Mouse (Mus musculus) embryonic facial prominence, embryonic 15.5 days (tissue): ENCODE results near the gene Hmox2. TPM values are rescaled to one million over a fixed set of nuclear protein-coding genes. Genes with fewer than 3 reads are reported as not detected.
A peak's percentile ranks its signal among the peaks of the same experiment; 100 is the strongest.
"Not testable (repeated sequence)": the region's sequence is repeated elsewhere in the genome, so short reads cannot be mapped to it uniquely, and the experiment has no call there.

Experiments used
- ATAC-seq: fragments of 200-750 bp; cut with Nextera tagmentation; 2 replicates; pipeline ENCODE4 v1.8.0; 2017; ENCODE audit warnings: low read depth, moderate TSS enrichment; ENCODE audit not compliant: insufficient number of reproducible peaks, low FRiP score, low TSS enrichment
- H3K27ac ChIP-seq: fragments of 300-500 bp; sonication (generic); replicated peaks from 2 replicates; pipeline ENCODE4 v1.5.1; 2015; ENCODE audit warnings: mild to moderate bottlenecking, inconsistent platforms
- H3K27me3 ChIP-seq: fragments of 300-500 bp; sonication (generic); 2 replicates; pipeline ENCODE4 v1.6.1; 2015; ENCODE audit warnings: inconsistent platforms
- H3K36me3 ChIP-seq: fragments of 300-500 bp; sonication (generic); 2 replicates; pipeline ENCODE4 v1.6.1; 2015; ENCODE audit warnings: mild to moderate bottlenecking, inconsistent platforms
- H3K4me1 ChIP-seq: fragments of 300-500 bp; sonication (generic); 2 replicates; pipeline ENCODE4 v1.6.1; 2015; ENCODE audit warnings: inconsistent platforms
- H3K4me2 ChIP-seq: fragments of 300-500 bp; sonication (generic); replicated peaks from 2 replicates; pipeline ENCODE4 v1.6.1; 2015; ENCODE audit warnings: mild to moderate bottlenecking, inconsistent platforms
- H3K4me3 ChIP-seq: fragments of 300-500 bp; sonication (generic); replicated peaks from 2 replicates; pipeline ENCODE4 v1.5.1; 2015; ENCODE audit warnings: mild to moderate bottlenecking, inconsistent platforms
- H3K9ac ChIP-seq: fragments of 300-500 bp; sonication (generic); 2 replicates; pipeline ENCODE4 v1.6.1; 2015; ENCODE audit warnings: inconsistent platforms
- H3K9me3 ChIP-seq: fragments of 300-500 bp; sonication (generic); replicated peaks from 2 replicates; pipeline ENCODE4 v1.6.1; 2016; ENCODE audit warnings: inconsistent platforms
- WGBS: fragments of 180-500 bp; shearing (Covaris S2); methylation state at CpG from one replicate; pipeline ENCODE4 v1.1.7; 2015; 5-methylcytosine and 5-hydroxymethylcytosine counted together
- polyA plus RNA-seq: library from polyadenylated mRNA; unstranded; fragments of >200 nt; fragmentation: Nextera tagmentation; extraction: Ambion mirVana; gene quantifications from 2 replicates; pipeline ENCODE4 v1.2.1, GENCODE M21; 2015

The Hmox2 gene
- polyA plus RNA-seq = 100 and 101 TPM in 2 replicates

DNA sequence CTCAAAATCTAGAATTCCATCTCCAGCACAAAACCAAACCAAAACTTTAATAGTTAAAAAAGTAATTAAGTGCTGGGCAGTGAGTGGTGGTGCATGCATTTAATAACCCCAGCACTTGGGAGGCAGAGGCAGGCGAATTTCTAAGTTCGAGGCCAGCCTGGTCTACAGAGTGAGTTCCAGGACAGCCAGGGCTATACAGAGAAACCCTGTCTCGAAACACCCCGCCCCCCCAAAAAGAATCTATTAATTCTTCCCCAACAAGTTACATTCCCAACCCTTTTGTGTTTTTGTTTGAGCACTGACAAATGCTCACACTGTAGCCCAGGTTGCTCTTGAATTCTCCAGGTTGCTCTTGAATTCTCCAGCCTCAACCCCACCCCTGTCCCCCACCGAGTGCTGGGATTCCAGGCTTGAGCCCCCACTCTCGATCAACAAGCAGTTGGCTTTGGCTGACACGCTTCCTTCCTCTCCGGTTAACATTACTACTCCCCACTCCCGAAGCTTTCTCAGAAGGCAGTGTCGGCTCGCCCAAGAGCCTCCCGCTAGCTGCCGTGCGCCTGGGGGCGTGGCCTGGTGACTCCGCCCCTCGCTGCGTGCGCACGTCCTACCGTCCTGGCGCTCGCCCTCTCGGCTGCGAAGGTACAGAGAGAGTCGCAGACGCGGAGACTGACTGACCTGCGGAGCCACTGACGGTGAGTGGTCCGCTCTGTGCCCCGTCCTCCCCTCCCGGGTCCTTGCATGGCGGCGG, at the start of gene Hmox2:
Gene Hmox2 (plus strand): TSS at position 582 of the 748 bp plus-strand sequence.
- H3K27me3 ChIP-seq = no peaks in the 10 kb centered on the region
- ATAC-seq = peak; percentile 94
- H3K27ac ChIP-seq = peak within 1 kb of the TSS; percentile 86
- peak within 1 kb of the TSS; percentile 91 for H3K9ac ChIP-seq
- 5% methylated on average over 35 of the region's 35 CpGs for WGBS
- H3K36me3 ChIP-seq = no peaks in the 10 kb centered on the region
- 0 out of 2 replicates have a peak, but pooled peaks cover 11% of the 10 kb centered on the region for H3K4me1 ChIP-seq
- H3K9me3 ChIP-seq = no peaks in the 10 kb centered on the region
- peak within 1 kb of the TSS; percentile 77 for H3K4me2 ChIP-seq
- peak within 1 kb of the TSS; percentile 96 for H3K4me3 ChIP-seq

DNA sequence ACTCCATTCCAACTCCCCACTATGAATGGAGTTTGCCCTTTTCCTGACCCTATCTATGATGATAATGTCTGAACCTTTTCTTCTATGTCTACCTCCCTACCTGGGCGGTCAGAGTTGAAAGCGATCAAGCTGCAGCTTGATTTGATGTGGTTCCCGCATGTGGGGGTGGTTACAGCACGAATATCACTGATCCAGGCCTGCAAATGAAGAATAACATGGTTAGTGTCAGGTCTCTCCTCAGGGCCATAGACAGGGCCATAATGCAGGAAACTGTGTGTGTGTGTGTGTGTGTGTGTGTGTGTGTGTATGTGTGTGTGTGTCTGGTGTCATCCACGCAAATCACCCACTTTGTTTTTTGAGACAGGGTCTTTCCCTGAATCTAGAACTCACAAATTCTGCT, 49.3 kb upstream of the Hmox2 start:
- no peaks in the 10 kb centered on the region for H3K27me3 ChIP-seq
- H3K36me3 ChIP-seq = peaks cover 20% of the 10 kb centered on the region
- no peak overlapping the region for H3K4me3 ChIP-seq
- no peaks in the 10 kb centered on the region for H3K9me3 ChIP-seq
- H3K9ac ChIP-seq = no peak overlapping the region
- H3K4me1 ChIP-seq = peaks cover 16% of the 10 kb centered on the region
- ATAC-seq = no peak
- 93% methylated on average over 5 of the region's 5 CpGs for WGBS
- H3K4me2 ChIP-seq = no peak overlapping the region
- no peak overlapping the region for H3K27ac ChIP-seq

DNA sequence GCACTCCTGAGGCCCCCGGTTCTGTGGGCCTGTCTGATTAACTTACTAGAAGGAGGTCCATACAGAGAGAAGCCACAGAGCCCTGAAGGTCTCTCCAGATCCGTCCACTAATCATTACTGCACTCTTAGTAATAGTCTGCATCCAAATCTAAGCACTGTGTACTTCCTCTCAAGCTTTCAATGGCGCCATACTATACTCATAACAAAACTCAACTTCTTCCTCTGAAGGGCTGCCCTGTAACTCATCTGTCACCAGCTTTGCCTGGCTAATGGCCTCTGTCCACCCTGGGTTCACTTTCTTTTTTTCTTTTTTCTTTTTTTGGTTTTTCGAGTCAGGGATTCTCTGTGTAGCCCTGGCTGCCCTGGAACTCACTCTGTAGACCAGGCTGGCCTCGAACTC, 48.1 kb upstream of the Hmox2 start:
- no peaks in the 10 kb centered on the region for H3K9me3 ChIP-seq
- H3K4me1 ChIP-seq = peaks cover 21% of the 10 kb centered on the region
- H3K4me2 ChIP-seq = 0 out of 2 replicates have a peak overlapping the region, but pooled peaks have one; percentile 96
- WGBS = 82% methylated on average over 5 of the region's 5 CpGs
- H3K27ac ChIP-seq = no peak overlapping the region
- no peaks in the 10 kb centered on the region for H3K27me3 ChIP-seq
- H3K9ac ChIP-seq = no peak overlapping the region
- no peak for ATAC-seq
- H3K4me3 ChIP-seq = 0 out of 2 replicates have a peak overlapping the region, but pooled peaks have one; percentile 72
- peaks cover 20% of the 10 kb centered on the region for H3K36me3 ChIP-seq

DNA sequence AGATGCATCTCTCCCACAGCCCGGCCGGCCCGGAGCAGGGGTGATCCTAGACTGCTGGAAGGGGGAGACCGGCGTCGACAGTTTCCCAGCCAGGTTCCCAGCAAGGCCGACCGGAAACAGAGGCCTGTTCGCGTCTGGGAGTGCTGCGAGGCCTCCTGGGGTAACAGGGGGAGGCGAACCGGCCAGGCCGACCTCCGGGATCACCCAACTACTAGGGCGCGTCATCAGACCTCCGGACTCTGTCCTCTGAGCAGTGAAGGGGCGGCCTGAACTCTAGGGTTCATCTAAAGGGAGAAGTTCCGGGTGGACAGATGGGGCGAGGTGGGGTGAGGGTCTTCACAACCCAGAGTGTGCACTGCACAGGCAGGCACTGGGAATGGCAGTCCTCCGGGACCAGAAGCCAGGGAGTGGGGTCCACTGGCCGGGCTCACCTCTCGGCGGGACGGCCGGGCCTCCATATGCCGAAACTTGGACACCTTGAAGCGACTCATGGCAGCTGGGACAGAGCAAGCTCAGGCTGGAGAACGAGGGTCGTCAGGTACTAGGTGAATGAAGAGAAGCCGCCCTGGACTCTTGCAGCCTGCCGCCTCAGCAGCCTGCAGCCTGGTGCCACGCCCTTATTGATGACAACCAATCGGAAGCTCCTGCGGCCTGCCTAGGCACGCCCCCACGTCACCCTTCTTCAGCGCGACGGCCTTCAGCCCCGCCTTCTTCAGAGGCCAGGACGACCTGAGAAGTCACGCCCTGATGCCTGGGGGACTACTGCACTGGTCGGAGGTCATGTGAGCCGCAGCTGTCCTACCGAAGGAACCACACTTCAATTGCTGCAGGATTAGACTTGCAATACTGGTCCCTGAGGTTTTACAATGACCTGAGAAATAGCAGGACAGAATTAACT, 46.8 kb upstream of the Hmox2 start, which contains the start of gene Coro7:
Gene Coro7 (minus strand): TSS at position 657 of the 898 bp plus-strand sequence.
- peak within 1 kb of the TSS; percentile 96 for H3K4me2 ChIP-seq
- H3K4me3 ChIP-seq = peak within 1 kb of the TSS; percentile 72
- H3K9ac ChIP-seq = peak within 1 kb of the TSS; percentile 48
- no peaks in the 10 kb centered on the region for H3K27me3 ChIP-seq
- H3K9me3 ChIP-seq = no peaks in the 10 kb centered on the region
- WGBS = under 1% methylated on average over 47 of the region's 47 CpGs
- H3K36me3 ChIP-seq = peaks cover 17% of the 10 kb centered on the region
- ATAC-seq = peak; percentile 89
- H3K27ac ChIP-seq = no peak within 1 kb of the TSS
- peaks cover 24% of the 10 kb centered on the region for H3K4me1 ChIP-seq

DNA sequence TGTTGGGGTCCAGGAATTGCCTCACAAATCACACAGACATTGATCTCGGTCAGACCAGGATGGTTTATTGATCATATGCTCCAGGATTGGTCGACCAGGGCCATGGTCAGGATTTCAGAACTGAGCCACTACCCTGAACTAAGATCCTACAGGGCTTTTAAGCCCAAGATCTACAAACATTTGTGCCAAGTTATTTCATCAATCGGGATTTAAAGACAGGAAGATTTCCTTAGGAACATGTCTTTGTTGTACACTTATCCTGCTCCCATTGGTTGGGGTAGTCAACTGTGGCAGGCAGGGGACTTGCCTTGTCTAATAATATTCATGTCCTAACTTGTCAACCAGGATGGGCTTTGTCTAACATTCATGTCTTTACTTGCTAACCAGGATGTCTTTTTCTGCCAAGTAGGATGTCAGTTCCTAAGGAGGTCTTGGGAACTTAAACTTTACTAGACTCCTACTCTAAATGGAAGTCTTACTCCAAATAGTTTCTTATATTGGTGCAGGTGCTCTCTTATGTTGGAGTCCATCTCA, 45.2 kb upstream of the Hmox2 start:
- not testable (repeated sequence) for H3K27me3 ChIP-seq, ATAC-seq, H3K27ac ChIP-seq, H3K4me2 ChIP-seq, H3K9ac ChIP-seq, H3K4me3 ChIP-seq, H3K36me3 ChIP-seq, H3K9me3 ChIP-seq
- peaks cover 35% of the 10 kb centered on the region for H3K4me1 ChIP-seq
- 74% methylated on average over 3 of the region's 3 CpGs for WGBS

DNA sequence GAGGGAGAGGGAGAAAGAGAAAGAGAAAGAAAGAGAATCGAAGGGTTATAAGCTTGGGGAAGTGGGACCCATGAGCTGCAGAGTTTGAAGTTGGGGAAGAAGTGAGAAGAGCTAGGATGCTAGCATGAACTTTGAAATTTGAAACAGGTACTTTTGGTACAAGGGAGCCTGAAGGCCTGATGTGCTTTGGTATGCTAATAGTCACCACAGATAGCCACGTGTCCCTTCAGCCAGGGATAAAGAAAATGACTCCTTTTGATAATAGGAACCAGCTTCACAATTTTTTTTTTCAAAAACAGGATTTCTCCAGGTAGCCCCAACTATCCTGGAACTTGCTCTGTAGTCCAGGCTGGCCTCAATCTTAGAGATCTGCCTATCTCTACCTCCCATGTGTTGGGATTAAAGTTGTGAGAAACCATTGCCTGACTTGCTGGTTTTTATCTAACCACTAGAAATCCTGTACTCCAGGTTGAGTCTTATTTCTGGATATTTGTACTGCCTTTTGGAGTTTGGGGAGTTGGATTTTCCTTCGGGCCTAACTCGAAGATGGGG, 43.5 kb upstream of the Hmox2 start:
- H3K27ac ChIP-seq = peak overlapping the region; percentile 95

DNA sequence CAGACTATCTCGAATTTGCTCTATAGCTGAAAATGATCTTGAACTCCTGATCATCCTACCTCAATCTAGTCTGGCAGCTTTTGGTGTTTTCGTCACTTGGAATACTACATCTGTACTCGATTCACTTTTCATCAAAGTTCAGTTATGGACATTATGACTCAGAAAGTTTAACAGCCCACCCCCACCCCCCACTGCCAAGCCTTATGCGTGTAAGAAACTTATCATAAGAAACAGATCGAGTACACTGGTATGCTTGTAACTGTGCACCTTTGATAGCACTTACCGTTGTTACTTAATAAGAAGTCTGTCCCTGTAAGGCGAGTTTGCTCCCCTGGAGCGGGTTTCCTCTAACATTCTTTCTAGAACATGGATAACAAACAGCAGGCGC, 43.0 kb upstream of the Hmox2 start:
- no peak for ATAC-seq
- Histone ChIP-seq H3K27me3 (no peaks in the 10 kb centered on the region), H3K9ac (peak overlapping the region; percentile 27; the same call in 1 of the 2 replicates), H3K27ac (peak overlapping the region; percentile 95), H3K9me3 (no peaks in the 10 kb centered on the region), H3K4me1 (peaks cover 29% of the 10 kb centered on the region), H3K36me3 (peaks cover 12% of the 10 kb centered on the region), H3K4me3 (peak overlapping the region; percentile 99), H3K4me2 (peak overlapping the region; percentile 89)
- WGBS = 11% methylated on average over 9 of the region's 9 CpGs

More for the DNA sequence above, 43.5 kb upstream of the Hmox2 start:
- ATAC-seq = no peak
- peak overlapping the region; percentile 89 for H3K4me2 ChIP-seq
- H3K36me3 ChIP-seq = peaks cover 7% of the 10 kb centered on the region
- peaks cover 34% of the 10 kb centered on the region for H3K4me1 ChIP-seq
- H3K9ac ChIP-seq = no peak overlapping the region
- 67% methylated on average over 4 of the region's 4 CpGs for whole genome bisulfite sequencing
- H3K4me3 ChIP-seq = peak overlapping the region; percentile 99; the same call in 1 of the 2 replicates
- H3K9me3 ChIP-seq = no peaks in the 10 kb centered on the region
- H3K27me3 ChIP-seq = no peaks in the 10 kb centered on the region

DNA sequence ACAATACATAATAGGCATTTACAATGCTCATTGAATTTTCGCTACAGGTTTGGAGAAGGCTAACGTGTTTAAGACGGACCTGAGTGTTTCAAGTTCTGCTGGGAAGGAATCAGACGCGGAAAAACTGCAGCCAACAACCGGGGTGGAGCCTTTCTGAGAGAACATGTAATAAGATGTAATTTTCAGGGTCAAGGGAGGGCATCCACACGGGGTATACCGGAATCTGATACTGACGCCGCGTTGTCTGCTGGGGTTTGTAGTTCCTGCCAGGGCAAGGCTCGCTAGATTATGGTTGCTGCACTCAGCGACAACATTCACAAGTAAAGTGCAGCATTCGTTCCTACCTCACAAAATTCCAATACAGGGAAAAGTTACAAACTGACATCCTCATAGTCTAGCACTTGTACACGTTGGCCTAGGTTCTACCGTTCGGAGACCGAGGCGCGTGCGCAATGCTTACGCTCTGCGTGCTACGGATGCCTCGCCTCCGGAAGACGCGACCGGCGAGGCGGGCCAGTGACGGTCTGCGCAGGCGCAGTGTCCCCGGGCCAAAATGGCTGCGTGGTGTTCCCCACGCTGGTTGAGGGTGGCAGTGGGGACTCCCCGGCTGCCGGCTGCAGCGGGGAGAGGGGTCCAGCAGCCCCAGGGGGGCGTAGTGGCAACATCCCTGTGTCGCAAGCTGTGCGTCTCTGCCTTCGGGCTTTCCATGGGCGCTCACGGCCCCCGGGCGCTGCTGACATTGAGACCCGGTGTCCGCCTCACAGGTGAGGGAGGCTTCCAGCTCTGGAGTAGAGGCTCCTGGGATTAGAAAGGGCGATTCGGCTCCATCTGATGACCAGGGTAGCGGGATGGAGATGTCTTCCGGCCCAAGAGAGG, 42.3 kb upstream of the Hmox2 start:
- Histone ChIP-seq H3K9me3 (no peaks in the 10 kb centered on the region), H3K36me3 (peaks cover 16% of the 10 kb centered on the region), H3K4me1 (peaks cover 23% of the 10 kb centered on the region), H3K4me2 (peak overlapping the region; percentile 89), H3K9ac (peak overlapping the region; percentile 96), H3K4me3 (peak overlapping the region; percentile 99), H3K27ac (peak overlapping the region; percentile 95), H3K27me3 (no peaks in the 10 kb centered on the region)
- peak; percentile 88 for ATAC-seq
- under 1% methylated on average over 54 of the region's 54 CpGs for WGBS

DNA sequence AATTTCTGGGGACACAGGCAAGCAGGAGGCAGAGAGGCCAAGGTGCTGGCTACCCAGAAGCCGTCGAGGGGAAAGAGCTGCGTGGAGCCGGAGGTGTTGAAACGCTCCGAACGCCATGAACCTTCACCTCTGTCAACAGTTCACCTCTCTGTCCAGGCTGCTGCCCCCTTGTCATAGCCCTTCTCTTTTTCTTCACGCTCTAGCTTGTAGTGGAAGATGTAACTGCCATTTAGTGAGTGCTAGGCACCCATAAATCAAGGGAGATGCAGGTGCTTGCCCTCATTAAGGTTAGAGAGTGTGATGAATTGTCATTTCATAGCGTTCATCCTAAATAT, 41.7 kb upstream of the Hmox2 start:
- Histone ChIP-seq H3K9ac (peak overlapping the region; percentile 96), H3K4me1 (peaks cover 19% of the 10 kb centered on the region), H3K27ac (peak overlapping the region; percentile 95; the same call in 1 of the 2 replicates), H3K27me3 (no peaks in the 10 kb centered on the region), H3K9me3 (no peaks in the 10 kb centered on the region), H3K4me3 (peak overlapping the region; percentile 99), H3K4me2 (peak overlapping the region; percentile 89), H3K36me3 (peaks cover 22% of the 10 kb centered on the region)
- ATAC-seq = no peak
- 3% methylated on average over 9 of the region's 9 CpGs for WGBS

DNA sequence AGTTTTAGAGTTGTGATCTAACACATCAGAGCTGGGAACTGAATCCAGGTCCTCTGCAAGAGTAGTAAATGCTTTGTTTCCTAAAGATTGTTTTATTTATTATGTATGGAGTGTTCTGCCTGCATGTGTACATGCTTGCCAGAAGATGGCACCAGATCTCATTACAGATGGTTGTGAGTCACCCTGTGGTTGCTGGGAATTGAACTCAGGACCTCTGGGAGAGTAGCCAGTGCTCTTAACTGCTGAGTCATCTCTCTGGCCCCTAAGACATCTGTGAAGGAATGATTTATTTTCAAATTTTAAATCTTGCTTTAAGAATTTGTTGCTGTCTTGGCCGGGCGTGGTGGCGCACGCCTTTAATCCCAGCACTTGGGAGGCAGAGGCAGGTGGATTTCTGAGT, 36.8 kb upstream of the Hmox2 start:
- not testable (repeated sequence) for ATAC-seq, H3K27ac ChIP-seq, H3K9ac ChIP-seq, H3K9me3 ChIP-seq, H3K4me2 ChIP-seq, H3K4me3 ChIP-seq, H3K27me3 ChIP-seq
- peaks cover 11% of the 10 kb centered on the region for H3K4me1 ChIP-seq
- WGBS = 93% methylated on average over 4 of the region's 4 CpGs
- peaks cover 66% of the 10 kb centered on the region for H3K36me3 ChIP-seq
